Mouse (Mus musculus): Measurements from ENCODE around the gene Tmem147.

GRCm38 (mm10) chr7:30776104-30776503 is 46.8 kb upstream of the Tmem147 start:
- TF ChIP-seq POLR2A (IDR thresholded peaks at IDR 0.05; ENCODE audit: insufficient read depth, low read depth, low read length) = no peak
- TF ChIP-seq CTCF (IDR thresholded peaks at IDR 0.05; ENCODE audit: insufficient read depth, low read depth, low read length) = no peak
